Comparison of ENCODE assay signal across 8 mouse cellular contexts in the genomic region with DNA sequence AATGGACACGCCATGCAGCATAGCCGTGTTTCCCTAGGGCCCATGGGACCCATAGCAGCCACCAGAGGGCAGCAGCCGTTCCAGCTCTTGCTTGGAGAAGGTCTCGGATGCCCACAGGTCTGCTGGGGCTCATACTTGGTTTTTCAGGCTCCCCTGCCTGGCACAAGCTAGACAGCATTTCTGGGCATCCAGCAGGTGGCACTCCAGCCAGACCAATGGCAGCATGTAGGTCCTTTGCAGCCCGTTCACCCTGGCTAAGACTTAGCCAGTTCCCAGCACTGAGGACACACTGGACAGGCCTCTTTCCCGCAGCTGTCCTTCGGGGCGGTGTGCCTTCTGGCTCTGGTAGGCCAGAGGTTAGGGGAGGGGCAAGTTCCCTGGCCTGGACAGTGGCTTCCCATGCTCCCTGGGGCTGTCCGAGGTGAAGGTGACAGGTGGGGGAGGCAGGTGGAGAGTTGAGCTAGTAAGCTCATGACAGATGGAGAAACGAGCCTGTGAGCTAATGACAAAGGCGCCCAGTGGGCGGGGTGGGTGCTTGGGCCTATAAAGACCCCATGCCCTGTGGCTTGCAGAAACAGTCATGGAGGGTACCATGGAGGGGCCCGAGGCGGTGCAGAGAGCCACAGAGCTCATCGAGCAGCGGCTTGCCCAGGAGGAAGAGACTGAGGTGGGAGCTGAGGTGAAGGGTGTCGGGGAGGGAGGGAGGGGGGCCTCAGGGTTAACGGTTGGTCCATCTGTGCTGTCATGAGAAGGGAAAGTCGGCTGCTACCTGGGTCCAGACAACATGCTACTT. TPM values are rescaled to one million over a fixed set of nuclear protein-coding genes. Genes with fewer than 3 reads are reported as not detected.
DNase-seq lines count a peak whose midpoint lies in the region; ATAC-seq and TF ChIP-seq lines count a peak whose summit lies in the region.

TSS of gene Ankrd2 (plus strand) at position 545 of the 793 bp plus-strand sequence.

- CTCF ChIA-PET in Patski (lab: Charles Lee) = interaction anchor here (0.8 to 10.1 kb wide), 34 partner anchors 8 to 134 kb away, joined by 3 to 154 read pairs (median 8); partner anchors contain the start of genes 4933411K16Rik, Avpi1, Hoga1 and Marveld1

- no peak within 1 kb of the TSS for H3K4me3 ChIP-seq in hindbrain, postnatal 0 days (ENCODE audit: low read length)

- no peak within 1 kb of the TSS for H3K27ac ChIP-seq in hindbrain, postnatal 0 days

- WGBS in hindbrain, postnatal 0 days = 66% methylated on average over 19 of the region's 19 CpGs

- POLR2A ChIA-PET in Patski (lab: Charles Lee) = interaction anchor here (0.5 to 2.3 kb wide), 6 partner anchors 9 to 1410 kb away, joined by 3 to 8 read pairs (median 4); partner anchors contain the start of gene Hoga1

- H3K4me2 ChIP-seq in hindbrain, postnatal 0 days (ENCODE audit: low read depth, low read length) = no peak within 1 kb of the TSS

- no peaks in the 10 kb centered on the region for H3K27me3 ChIP-seq in Patski
- no peaks in the 10 kb centered on the region for H3K27me3 ChIP-seq in hindbrain, postnatal 0 days (ENCODE audit: insufficient read depth, low read length)

- in situ Hi-C loops in Patski (cut with MboI; ENCODE audit: low pct_unique_long_range_greater_than_20kb) = no loop called here

- no peaks in the 10 kb centered on the region for H3K36me3 ChIP-seq in hindbrain, postnatal 0 days (ENCODE audit: insufficient read depth, low read length)

- ATAC-seq in Patski = peak; percentile 93
- peak; percentile 90 for ATAC-seq in hindbrain, postnatal 0 days

- no peaks in the 10 kb centered on the region for H3K9me3 ChIP-seq in hindbrain, postnatal 0 days (ENCODE audit: low read length)

- DNase-seq in Patski (ENCODE audit: low read depth, low spot score) = peak; percentile 78
- peak; percentile 91 to 94 for DNase-seq in cerebellum, postnatal 14 days
- peak; percentile 61 to 73 for DNase-seq in frontal cortex, postnatal 25 days (ENCODE audit: low spot score in 2 of 2)
- peak; percentile 90 for DNase-seq in hindbrain, postnatal 0 days (ENCODE audit: low spot score)
- peak; percentile 77 to 79 for DNase-seq in left cerebral cortex, adult 18-20 months (ENCODE audit: low spot score in 2 of 2)
- peak; percentile 92 to 93 for DNase-seq in lung, postnatal 4 days
- peak; percentile 85 for DNase-seq in right cerebral cortex, adult 18-20 months
- DNase-seq in urinary bladder, adult 2 months (ENCODE audit: low spot score) = peak; percentile 61

- no peaks in the 10 kb centered on the region for H3K4me1 ChIP-seq in hindbrain, postnatal 0 days (ENCODE audit: insufficient read depth, low read length)

- no peak within 1 kb of the TSS for H3K9ac ChIP-seq in hindbrain, postnatal 0 days (replicated peaks; ENCODE audit: low read length)

- peak; percentile 99 for TF ChIP-seq CTCF in Patski (IDR thresholded peaks at IDR 0.05)
- TF ChIP-seq CTCF in hindbrain, postnatal 0 days (IDR thresholded peaks at IDR 0.05; ENCODE audit: low read depth) = peak; percentile 91

RNA-seq across cellular contexts. Expression of gene Ankrd2, which starts in this region (rescaled TPM):
- 0.83 TPM for polyA plus RNA-seq in Patski (2021)
- total RNA-seq in hindbrain, postnatal 0 days (2014; rRNA removed) = 0.42 TPM in 1 of 2 replicates, not detected in the other
- polyA plus RNA-seq in hindbrain, postnatal 0 days (2015; fragmentation: Nextera tagmentation; extraction: Ambion mirVana) = 0.97 and 1.5 TPM in 2 replicates
- total RNA-seq in left cerebral cortex, adult 18-20 months (2021) = under 1 TPM; 0.30 to 0.44 TPM
- 0.10 TPM in 1 of 2 replicates, not detected in the other for polyA plus RNA-seq in urinary bladder, adult 2 months (2012; rRNA removed)

Comparison
In these comparisons a context has a peak if more than half of its experiments do, and no peak if none do; other contexts are left out.
1. Peak in DNase-seq and ATAC-seq in Patski; RNA of the gene not detected or under 1 TPM.
2. Peak in DNase-seq in left cerebral cortex, adult 18-20 months; RNA of the gene not detected or under 1 TPM.
3. Peak in DNase-seq in urinary bladder, adult 2 months; RNA of the gene not detected or under 1 TPM.